Mouse (Mus musculus) right cerebral cortex, adult 2 months (tissue): ENCODE measurements around the gene Gtf2a1.
"Not testable (repeated sequence)": the region's sequence is repeated elsewhere in the genome, so short reads cannot be mapped to it uniquely, and the experiment has no call there.

Experiments used
- DNase-seq, 2 experiments: peaks; one replicate each; pipeline ENCODE4 v3.0.0; 2021 to 2022; ENCODE audit warnings: low spot score in 2 of 2

Gene Gtf2a1

GRCm38 (mm10) chr12:91589847-91590690 is at the start of gene Gtf2a1:
TSS of gene Gtf2a1 (minus strand) at chr12:91590487.
- peak; percentile 87 to 93 for DNase-seq

GRCm38 (mm10) chr12:91638351-91638750 is 48.1 kb upstream of the Gtf2a1 start:
- no peak for DNase-seq

- no peak for DNase-seq
These were observed 47.0 kb upstream of the Gtf2a1 start for GRCm38 (mm10) chr12:91637136-91637909.

GRCm38 (mm10) chr12:91626482-91626881 is 36.2 kb upstream of the Gtf2a1 start:
- DNase-seq, result no peak

GRCm38 (mm10) chr12:91625013-91625412 is 34.7 kb upstream of the Gtf2a1 start:
- DNase-seq, result peak in 1 of 2 experiments; percentile 35

- no peak for DNase-seq
These were observed 19.1 kb upstream of the Gtf2a1 start for GRCm38 (mm10) chr12:91609425-91609824.

GRCm38 (mm10) chr12:91607678-91608077 is 17.4 kb upstream of the Gtf2a1 start:
- DNase-seq, result no peak

- DNase-seq, result no peak
These were observed 16.4 kb upstream of the Gtf2a1 start for GRCm38 (mm10) chr12:91606651-91607050.

- DNase-seq, result no peak
These were observed 14.3 kb upstream of the Gtf2a1 start for GRCm38 (mm10) chr12:91604600-91604999.

GRCm38 (mm10) chr12:91592128-91592527 is 1.8 kb upstream of the Gtf2a1 start:
- DNase-seq, result no peak

GRCm38 (mm10) chr12:91591191-91591590 is 904 bp upstream of the Gtf2a1 start:
- no peak for DNase-seq

- DNase-seq, result no peak
These were observed 429 bp upstream of the Gtf2a1 start for GRCm38 (mm10) chr12:91590716-91591115.

GRCm38 (mm10) chr12:91589542-91589846 is 793 bp downstream of the Gtf2a1 start:
- no peak for DNase-seq

GRCm38 (mm10) chr12:91588670-91589541 is 1.4 kb downstream of the Gtf2a1 start:
- peak; percentile 31 to 39 for DNase-seq

GRCm38 (mm10) chr12:91588176-91588669 is 2.1 kb downstream of the Gtf2a1 start:
- peak; percentile 91 to 93 for DNase-seq

GRCm38 (mm10) chr12:91587491-91588033 is 2.7 kb downstream of the Gtf2a1 start:
- no peak for DNase-seq

- DNase-seq, result no peak
These were observed 3.2 kb downstream of the Gtf2a1 start for GRCm38 (mm10) chr12:91587077-91587476.

GRCm38 (mm10) chr12:91585815-91586214 is 4.5 kb downstream of the Gtf2a1 start:
- DNase-seq, result not testable (repeated sequence)

- DNase-seq, result no peak
These were observed 5.1 kb downstream of the Gtf2a1 start for GRCm38 (mm10) chr12:91585206-91585605.

- no peak for DNase-seq
These were observed 6.9 kb downstream of the Gtf2a1 start for GRCm38 (mm10) chr12:91583409-91583808.

GRCm38 (mm10) chr12:91582362-91583002 is 7.8 kb downstream of the Gtf2a1 start:
- DNase-seq, result no peak
